Mouse (Mus musculus): Measurements from ENCODE around the gene 9630041A04Rik. TPM values are rescaled to one million over a fixed set of nuclear protein-coding genes. Genes with fewer than 3 reads are reported as not detected.

The 9630041A04Rik gene
- polyA plus RNA-seq, 1 experiment from 2014 or later: not detected

- no peaks in the 10 kb centered on the region for H3K9me3 ChIP-seq (ENCODE audit: control insufficient read depth, low read length)
- H3K4me3 ChIP-seq (ENCODE audit: low read depth, low read length): no peak overlapping the region
- H3K4me1 ChIP-seq (ENCODE audit: control insufficient read depth, insufficient read depth, low read length): peaks cover 12% of the 10 kb centered on the region
- DNase-seq (ENCODE audit: low spot score) (no peak), ATAC-seq (ENCODE audit: insufficient read depth, low FRiP score, low TSS enrichment) (no peak)
- no peak overlapping the region for H3K9ac ChIP-seq (ENCODE audit: low read length)
- H3K27ac ChIP-seq (ENCODE audit: low read depth, low read length): no peak overlapping the region
- no peaks in the 10 kb centered on the region for H3K27me3 ChIP-seq (ENCODE audit: control insufficient read depth, insufficient read depth, low read length)
- WGBS: 83% methylated on average over 4 of the region's 4 CpGs
- no peaks in the 10 kb centered on the region for H3K36me3 ChIP-seq (ENCODE audit: control insufficient read depth, insufficient read depth, low read length)
- no peak overlapping the region for H3K4me2 ChIP-seq (ENCODE audit: low read depth)
Measured at GRCm38 (mm10) chr9:101909491-101909890, 47.9 kb downstream of the 9630041A04Rik start.

- Histone ChIP-seq H3K36me3 (ENCODE audit: control insufficient read depth, insufficient read depth, low read length) (no peaks in the 10 kb centered on the region), H3K9me3 (ENCODE audit: control insufficient read depth, low read length) (no peaks in the 10 kb centered on the region), H3K4me1 (ENCODE audit: control insufficient read depth, insufficient read depth, low read length) (peaks cover 12% of the 10 kb centered on the region), H3K27me3 (ENCODE audit: control insufficient read depth, insufficient read depth, low read length) (no peaks in the 10 kb centered on the region), H3K4me3 (ENCODE audit: low read depth, low read length) (no peak overlapping the region), H3K9ac (ENCODE audit: low read length) (no peak overlapping the region), H3K27ac (ENCODE audit: low read depth, low read length) (no peak overlapping the region), H3K4me2 (ENCODE audit: low read depth) (no peak overlapping the region)
- WGBS: 67% methylated on average over 9 of the region's 9 CpGs
- ATAC-seq (ENCODE audit: insufficient read depth, low FRiP score, low TSS enrichment): no peak; the same call in 1 of the 2 replicates
- no peak for DNase-seq (ENCODE audit: low spot score)
Measured at GRCm38 (mm10) chr9:101911176-101911866, 49.7 kb downstream of the 9630041A04Rik start.

GRCm38 (mm10) chr9:101915082-101915481 lies 53.4 kb downstream of the 9630041A04Rik start:
- H3K27me3 ChIP-seq (ENCODE audit: control insufficient read depth, insufficient read depth, low read length): no peaks in the 10 kb centered on the region
- H3K4me3 ChIP-seq (ENCODE audit: low read depth, low read length): no peak overlapping the region
- H3K4me1 ChIP-seq (ENCODE audit: control insufficient read depth, insufficient read depth, low read length): no peaks in the 10 kb centered on the region
- H3K9ac ChIP-seq (ENCODE audit: low read length): no peak overlapping the region
- no peaks in the 10 kb centered on the region for H3K9me3 ChIP-seq (ENCODE audit: control insufficient read depth, low read length)
- H3K36me3 ChIP-seq (ENCODE audit: control insufficient read depth, insufficient read depth, low read length): no peaks in the 10 kb centered on the region
- WGBS: 79% methylated on average over 2 of the region's 2 CpGs
- ATAC-seq (ENCODE audit: insufficient read depth, low FRiP score, low TSS enrichment): no peak
- DNase-seq (ENCODE audit: low spot score): no peak
- H3K27ac ChIP-seq (ENCODE audit: low read depth, low read length): no peak overlapping the region
- no peak overlapping the region for H3K4me2 ChIP-seq (ENCODE audit: low read depth)

- no peaks in the 10 kb centered on the region for H3K27me3 ChIP-seq (ENCODE audit: control insufficient read depth, insufficient read depth, low read length)
- no peak overlapping the region for H3K27ac ChIP-seq (ENCODE audit: low read depth, low read length)
- no peaks in the 10 kb centered on the region for H3K36me3 ChIP-seq (ENCODE audit: control insufficient read depth, insufficient read depth, low read length)
- H3K4me1 ChIP-seq (ENCODE audit: control insufficient read depth, insufficient read depth, low read length): no peaks in the 10 kb centered on the region
- no peaks in the 10 kb centered on the region for H3K9me3 ChIP-seq (ENCODE audit: control insufficient read depth, low read length)
- ATAC-seq (ENCODE audit: insufficient read depth, low FRiP score, low TSS enrichment) (no peak), DNase-seq (ENCODE audit: low spot score) (no peak)
- 86% methylated on average over 4 of the region's 4 CpGs for WGBS
- H3K4me2 ChIP-seq (ENCODE audit: low read depth): no peak overlapping the region
- H3K9ac ChIP-seq (ENCODE audit: low read length): no peak overlapping the region
- no peak overlapping the region for H3K4me3 ChIP-seq (ENCODE audit: low read depth, low read length)
Measured at GRCm38 (mm10) chr9:101918771-101919170, 57.1 kb downstream of the 9630041A04Rik start.

GRCm38 (mm10) chr9:101919324-101919723 lies 57.7 kb downstream of the 9630041A04Rik start:
- 82% methylated on average over 5 of the region's 5 CpGs for WGBS
- Histone ChIP-seq H3K9ac (ENCODE audit: low read length) (no peak overlapping the region), H3K4me3 (ENCODE audit: low read depth, low read length) (no peak overlapping the region), H3K36me3 (ENCODE audit: control insufficient read depth, insufficient read depth, low read length) (no peaks in the 10 kb centered on the region), H3K9me3 (ENCODE audit: control insufficient read depth, low read length) (no peaks in the 10 kb centered on the region), H3K27ac (ENCODE audit: low read depth, low read length) (no peak overlapping the region), H3K4me1 (ENCODE audit: control insufficient read depth, insufficient read depth, low read length) (no peaks in the 10 kb centered on the region), H3K4me2 (ENCODE audit: low read depth) (no peak overlapping the region), H3K27me3 (ENCODE audit: control insufficient read depth, insufficient read depth, low read length) (no peaks in the 10 kb centered on the region)
- ATAC-seq (ENCODE audit: insufficient read depth, low FRiP score, low TSS enrichment) (no peak), DNase-seq (ENCODE audit: low spot score) (no peak)

- no peaks in the 10 kb centered on the region for H3K4me1 ChIP-seq (ENCODE audit: control insufficient read depth, insufficient read depth, low read length)
- ATAC-seq (ENCODE audit: insufficient read depth, low FRiP score, low TSS enrichment): no peak
- H3K4me3 ChIP-seq (ENCODE audit: low read depth, low read length): no peak overlapping the region
- no peak for DNase-seq (ENCODE audit: low spot score)
- no peaks in the 10 kb centered on the region for H3K9me3 ChIP-seq (ENCODE audit: control insufficient read depth, low read length)
- H3K9ac ChIP-seq (ENCODE audit: low read length): no peak overlapping the region
- H3K4me2 ChIP-seq (ENCODE audit: low read depth): no peak overlapping the region
- no peaks in the 10 kb centered on the region for H3K36me3 ChIP-seq (ENCODE audit: control insufficient read depth, insufficient read depth, low read length)
- no peak overlapping the region for H3K27ac ChIP-seq (ENCODE audit: low read depth, low read length)
- no peaks in the 10 kb centered on the region for H3K27me3 ChIP-seq (ENCODE audit: control insufficient read depth, insufficient read depth, low read length)
- WGBS: 80% methylated on average over 4 of the region's 4 CpGs
Measured at GRCm38 (mm10) chr9:101922846-101923245, 61.2 kb downstream of the 9630041A04Rik start.

- Histone ChIP-seq H3K36me3 (ENCODE audit: control insufficient read depth, insufficient read depth, low read length) (no peaks in the 10 kb centered on the region), H3K4me3 (ENCODE audit: low read depth, low read length) (no peak overlapping the region), H3K27ac (ENCODE audit: low read depth, low read length) (no peak overlapping the region), H3K9me3 (ENCODE audit: control insufficient read depth, low read length) (no peaks in the 10 kb centered on the region), H3K4me2 (ENCODE audit: low read depth) (no peak overlapping the region), H3K27me3 (ENCODE audit: control insufficient read depth, insufficient read depth, low read length) (no peaks in the 10 kb centered on the region), H3K4me1 (ENCODE audit: control insufficient read depth, insufficient read depth, low read length) (no peaks in the 10 kb centered on the region), H3K9ac (ENCODE audit: low read length) (no peak overlapping the region)
- DNase-seq (ENCODE audit: low spot score) (no peak), ATAC-seq (ENCODE audit: insufficient read depth, low FRiP score, low TSS enrichment) (no peak)
- 56% methylated on average over 4 of the region's 4 CpGs for WGBS
Measured at GRCm38 (mm10) chr9:101924829-101925228, 63.2 kb downstream of the 9630041A04Rik start.

GRCm38 (mm10) chr9:101933946-101934573 lies 72.4 kb downstream of the 9630041A04Rik start:
- H3K36me3 ChIP-seq (ENCODE audit: control insufficient read depth, insufficient read depth, low read length): no peaks in the 10 kb centered on the region
- H3K27me3 ChIP-seq (ENCODE audit: control insufficient read depth, insufficient read depth, low read length): no peaks in the 10 kb centered on the region
- no peak for ATAC-seq (ENCODE audit: insufficient read depth, low FRiP score, low TSS enrichment)
- DNase-seq (ENCODE audit: low spot score): peak; percentile 29
- no peaks in the 10 kb centered on the region for H3K9me3 ChIP-seq (ENCODE audit: control insufficient read depth, low read length)
- H3K9ac ChIP-seq (ENCODE audit: low read length): no peak overlapping the region
- H3K27ac ChIP-seq (ENCODE audit: low read depth, low read length): no peak overlapping the region
- no peak overlapping the region for H3K4me2 ChIP-seq (ENCODE audit: low read depth)
- no peak overlapping the region for H3K4me3 ChIP-seq (ENCODE audit: low read depth, low read length)
- 50% methylated on average over 8 of the region's 8 CpGs for WGBS
- H3K4me1 ChIP-seq (ENCODE audit: control insufficient read depth, insufficient read depth, low read length): no peaks in the 10 kb centered on the region

GRCm38 (mm10) chr9:101934887-101935286 lies 73.2 kb downstream of the 9630041A04Rik start:
- 59% methylated on average over 8 of the region's 8 CpGs for WGBS
- H3K4me1 ChIP-seq (ENCODE audit: control insufficient read depth, insufficient read depth, low read length): no peaks in the 10 kb centered on the region
- no peak overlapping the region for H3K9ac ChIP-seq (ENCODE audit: low read length)
- no peak for ATAC-seq (ENCODE audit: insufficient read depth, low FRiP score, low TSS enrichment)
- no peaks in the 10 kb centered on the region for H3K36me3 ChIP-seq (ENCODE audit: control insufficient read depth, insufficient read depth, low read length)
- DNase-seq (ENCODE audit: low spot score): peak; percentile 34
- H3K27me3 ChIP-seq (ENCODE audit: control insufficient read depth, insufficient read depth, low read length): no peaks in the 10 kb centered on the region
- H3K4me2 ChIP-seq (ENCODE audit: low read depth): no peak overlapping the region
- H3K4me3 ChIP-seq (ENCODE audit: low read depth, low read length): no peak overlapping the region
- H3K27ac ChIP-seq (ENCODE audit: low read depth, low read length): no peak overlapping the region
- H3K9me3 ChIP-seq (ENCODE audit: control insufficient read depth, low read length): no peaks in the 10 kb centered on the region

Measured in neural tube, embryonic 11.5 days (tissue).